Mouse (Mus musculus): ENCODE measurements around the gene Casq2. TPM values are rescaled to one million over a fixed set of nuclear protein-coding genes. Genes with fewer than 3 reads are reported as not detected.

The Casq2 gene
- total and polyA plus RNA-seq, 3 experiments: not detected

GRCm38 (mm10) chr3:102145645-102146386 is 59.6 kb downstream of the Casq2 start:
- no peak overlapping the region for H3K27ac ChIP-seq (ENCODE audit: control insufficient read depth, low read depth, low read length)

GRCm38 (mm10) chr3:102146428-102146827 is 60.2 kb downstream of the Casq2 start:
- no peaks in the 10 kb centered on the region for H3K27me3 ChIP-seq (ENCODE audit: control insufficient read depth in 1 of 2, insufficient read depth in 2 of 2, low read length in 2 of 2)
- H3K9ac ChIP-seq (ENCODE audit: control insufficient read depth, low read depth, low read length, poor library complexity, severe bottlenecking): no peak overlapping the region
- no peak overlapping the region for H3K27ac ChIP-seq (ENCODE audit: control insufficient read depth, low read depth, low read length)
- H3K4me1 ChIP-seq (ENCODE audit: control insufficient read depth in 1 of 2, insufficient read depth in 2 of 2, low read length in 2 of 2): no peaks in the 10 kb centered on the region
- no peaks in the 10 kb centered on the region for H3K36me3 ChIP-seq (ENCODE audit: control insufficient read depth in 1 of 2, insufficient read depth in 2 of 2, low read length in 2 of 2)
- H3K9me3 ChIP-seq (replicated peaks; ENCODE audit: insufficient read depth, low read length): no peaks in the 10 kb centered on the region
- no peak for DNase-seq (ENCODE audit: low read depth, low spot score)
- H3K4me3 ChIP-seq (ENCODE audit: control insufficient read depth in 1 of 2, insufficient read depth in 1 of 2, low read depth in 2 of 2, low read length in 2 of 2): no peak overlapping the region
- H3K79me2 ChIP-seq (ENCODE audit: control insufficient read depth, insufficient read depth, low read length, poor library complexity): no peaks in the 10 kb centered on the region
- TF ChIP-seq POLR2A (IDR thresholded peaks at IDR 0.05; ENCODE audit: control insufficient read depth in 1 of 2, insufficient read depth in 1 of 2, low read depth in 1 of 2, low read length in 2 of 2, poor library complexity in 1 of 2) (no peak), BHLHE40 (IDR thresholded peaks at IDR 0.05; ENCODE audit: borderline replicate concordance, low read depth, low read length) (no peak), MYC (IDR thresholded peaks at IDR 0.05; ENCODE audit: low read depth, low read length) (no peak), USF1 (IDR thresholded peaks at IDR 0.05; ENCODE audit: low read depth, low read length) (no peak), ZNF384 (IDR thresholded peaks at IDR 0.05; ENCODE audit: low read depth, low read length) (no peak), MEF2A (IDR thresholded peaks at IDR 0.05; ENCODE audit: extremely low read depth, insufficient replicate concordance, low read depth, low read length, poor library complexity, severe bottlenecking) (no peak), SIN3A (IDR thresholded peaks at IDR 0.05; ENCODE audit: low read length) (no peak), RCOR1 (IDR thresholded peaks at IDR 0.05; ENCODE audit: low read depth, low read length) (no peak), SMC3 (IDR thresholded peaks at IDR 0.05; ENCODE audit: low read depth, low read length) (no peak), ZKSCAN1 (IDR thresholded peaks at IDR 0.05; ENCODE audit: low read depth, low read length) (no peak), JUND (IDR thresholded peaks at IDR 0.05; ENCODE audit: low read depth, low read length) (no peak), MAZ (IDR thresholded peaks at IDR 0.05; ENCODE audit: low read depth, low read length) (no peak), NELFE (IDR thresholded peaks at IDR 0.05; ENCODE audit: low read depth, low read length) (no peak), ZC3H11A (IDR thresholded peaks at IDR 0.05; ENCODE audit: low read depth, low read length) (no peak), ZMIZ1 (IDR thresholded peaks at IDR 0.05; ENCODE audit: low read depth, low read length) (no peak)

More at GRCm38 (mm10) chr3:102145645-102146386, 59.6 kb downstream of the Casq2 start:
- Histone ChIP-seq H3K79me2 (ENCODE audit: control insufficient read depth, insufficient read depth, low read length, poor library complexity) (no peaks in the 10 kb centered on the region), H3K36me3 (ENCODE audit: control insufficient read depth in 1 of 2, insufficient read depth in 2 of 2, low read length in 2 of 2) (no peaks in the 10 kb centered on the region), H3K27me3 (ENCODE audit: control insufficient read depth in 1 of 2, insufficient read depth in 2 of 2, low read length in 2 of 2) (no peaks in the 10 kb centered on the region), H3K4me1 (ENCODE audit: control insufficient read depth in 1 of 2, insufficient read depth in 2 of 2, low read length in 2 of 2) (no peaks in the 10 kb centered on the region), H3K9ac (ENCODE audit: control insufficient read depth, low read depth, low read length, poor library complexity, severe bottlenecking) (no peak overlapping the region), H3K9me3 (replicated peaks; ENCODE audit: insufficient read depth, low read length) (no peaks in the 10 kb centered on the region), H3K4me3 (ENCODE audit: control insufficient read depth in 1 of 2, insufficient read depth in 1 of 2, low read depth in 2 of 2, low read length in 2 of 2) (no peak overlapping the region)
- TF ChIP-seq GATA1 (IDR thresholded peaks at IDR 0.05; ENCODE audit: low read depth, low read length) (no peak), E2F4 (IDR thresholded peaks at IDR 0.05; ENCODE audit: borderline replicate concordance, low read depth, low read length) (no peak)
- DNase-seq (ENCODE audit: low read depth, low spot score): no peak

Data from MEL (cell line).